Mouse (Mus musculus) forelimb bud, embryonic 11.5 days (tissue): ENCODE results near the gene Susd5.
"Not testable (repeated sequence)": the region's sequence is repeated elsewhere in the genome, so short reads cannot be mapped to it uniquely, and the experiment has no call there.

Source experiments
- DNase-seq: peaks from one replicate; pipeline ENCODE4 v3.0.0-alpha.2; 2012; ENCODE audit warnings: low read depth, low spot score

Gene Susd5

DNA sequence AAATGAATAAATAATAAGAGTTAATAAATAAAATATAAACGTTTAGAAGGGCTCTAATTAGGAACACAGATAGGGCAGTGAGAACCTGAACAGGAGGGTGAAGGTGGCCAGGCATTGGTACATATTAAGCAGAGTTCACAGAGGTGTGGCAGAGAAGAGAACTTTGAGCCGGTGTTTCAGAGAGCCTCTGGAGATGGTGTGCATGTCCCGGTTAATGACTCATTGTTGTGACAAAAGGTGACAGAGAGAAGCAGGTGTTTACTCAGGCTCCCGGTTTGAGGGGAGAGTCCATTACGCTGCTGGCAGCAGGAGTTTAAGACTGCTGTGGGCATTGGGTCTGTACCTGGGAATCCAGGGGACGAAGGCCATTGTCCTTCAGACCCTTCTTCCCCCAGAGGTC lies 12.4 kb downstream of the Susd5 start:
- DNase-seq = no peak

DNA sequence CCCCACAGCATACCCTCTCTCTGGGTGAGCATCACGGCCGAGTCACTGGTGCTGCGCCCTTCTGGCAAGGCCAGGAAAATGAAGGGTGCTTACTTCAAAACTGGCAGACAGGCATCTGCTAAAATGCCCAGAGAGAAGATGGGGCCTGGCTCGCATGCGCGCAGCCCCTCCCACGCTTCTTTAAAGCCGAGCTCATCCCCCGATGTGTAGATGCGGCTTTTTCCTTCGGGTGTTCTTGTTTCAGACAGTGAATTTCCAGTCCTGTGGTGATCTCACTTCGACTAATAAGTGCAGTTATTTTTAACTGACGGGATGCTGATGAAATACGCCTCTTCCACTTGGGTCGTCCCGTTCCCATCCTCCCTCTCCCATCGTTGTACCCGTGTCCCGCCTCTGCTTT lies 16.7 kb downstream of the Susd5 start:
- DNase-seq = no peak

DNA sequence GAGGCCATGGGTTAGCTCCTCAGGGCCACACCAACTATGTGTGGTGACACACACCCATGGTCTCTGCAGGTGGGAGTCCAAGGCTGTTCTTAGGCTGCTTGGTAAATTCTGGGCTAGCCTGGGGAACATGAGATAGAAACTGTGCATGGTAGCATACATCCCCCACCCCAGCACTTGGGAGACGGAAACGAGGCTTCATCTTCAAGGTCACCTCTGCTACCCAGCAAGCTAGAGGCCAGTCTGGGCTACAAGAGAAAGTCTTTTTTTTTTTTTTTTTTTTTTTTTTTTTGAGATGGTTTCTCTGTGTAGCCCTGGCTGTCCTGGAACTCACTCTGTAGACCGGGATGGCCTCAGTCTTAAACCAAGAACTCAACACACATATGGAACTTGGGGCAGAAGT lies 29.5 kb downstream of the Susd5 start:
- DNase-seq = no peak

DNA sequence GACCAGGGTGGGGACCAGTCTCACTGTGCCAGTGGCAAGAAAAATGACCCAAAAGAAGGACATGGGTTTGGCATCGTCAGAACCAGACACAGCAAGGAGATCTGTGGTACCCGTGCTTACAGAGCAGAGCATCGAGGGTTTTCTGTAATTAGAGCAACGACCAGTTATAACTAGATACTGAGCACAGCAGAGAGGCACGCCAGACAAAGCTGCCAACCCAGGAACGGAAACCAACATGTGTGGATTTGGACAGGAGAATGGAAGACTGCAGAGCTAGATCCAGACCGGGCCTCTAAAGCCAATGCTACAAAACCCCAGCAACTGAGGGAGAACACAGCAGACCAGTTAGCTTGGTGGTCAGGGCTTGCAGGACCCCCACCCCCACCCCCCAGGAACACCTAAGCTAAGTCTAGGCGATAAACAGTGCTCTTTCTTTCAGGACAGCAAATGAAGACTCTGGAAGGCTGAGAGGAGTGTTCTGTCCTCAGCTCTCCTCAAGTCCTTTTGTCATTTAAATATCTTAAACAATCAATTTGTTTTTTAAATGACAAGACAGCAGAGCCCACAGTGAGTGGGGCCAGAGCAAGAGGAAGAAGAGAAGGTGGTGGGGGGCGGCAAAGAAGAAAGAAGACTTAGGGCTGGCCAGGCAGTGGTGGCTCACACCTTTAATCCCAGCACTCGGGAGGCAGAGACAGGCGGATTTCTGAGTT lies 30.3 kb downstream of the Susd5 start:
- DNase-seq = no peak

DNA sequence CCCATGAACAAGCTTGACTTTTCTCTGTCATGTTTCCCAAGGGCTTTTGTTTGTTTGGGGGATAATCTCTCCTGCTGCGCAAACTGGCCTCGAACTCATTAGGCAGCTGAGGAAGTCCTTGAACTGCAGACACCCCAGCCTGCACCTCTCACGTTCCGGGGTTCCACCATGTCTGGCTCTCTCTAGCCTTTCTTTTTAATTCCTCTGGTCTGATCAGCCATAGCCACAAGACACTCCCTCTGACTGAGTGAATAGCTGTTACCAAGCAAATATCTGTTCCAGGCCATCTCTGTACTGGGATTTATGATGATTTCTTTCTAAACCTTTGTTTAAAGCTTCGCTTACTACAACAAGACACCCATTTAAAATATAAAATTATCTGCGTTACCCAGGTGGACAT lies 31.9 kb downstream of the Susd5 start:
- not testable (repeated sequence) for DNase-seq

DNA sequence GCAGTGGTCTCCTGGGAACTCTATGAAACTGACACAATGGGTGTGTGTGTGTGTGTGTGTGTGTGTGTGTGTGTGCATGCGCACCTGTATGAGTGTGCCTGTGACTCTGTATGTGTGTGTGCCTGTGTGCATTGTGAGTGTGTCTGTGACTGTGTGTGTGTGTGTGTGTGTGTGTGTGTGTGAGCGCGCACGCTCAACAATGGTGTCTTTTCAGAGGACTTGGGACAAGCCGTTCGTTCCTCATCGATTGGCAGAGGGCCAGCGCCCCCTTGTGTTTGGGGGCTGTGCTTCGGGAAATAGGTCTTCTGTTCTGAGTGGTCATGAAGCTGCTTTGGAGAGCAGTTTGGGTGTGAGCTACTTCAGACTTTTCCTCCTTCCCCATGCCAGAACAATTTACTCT lies 35.2 kb downstream of the Susd5 start:
- DNase-seq = peak; percentile 51

DNA sequence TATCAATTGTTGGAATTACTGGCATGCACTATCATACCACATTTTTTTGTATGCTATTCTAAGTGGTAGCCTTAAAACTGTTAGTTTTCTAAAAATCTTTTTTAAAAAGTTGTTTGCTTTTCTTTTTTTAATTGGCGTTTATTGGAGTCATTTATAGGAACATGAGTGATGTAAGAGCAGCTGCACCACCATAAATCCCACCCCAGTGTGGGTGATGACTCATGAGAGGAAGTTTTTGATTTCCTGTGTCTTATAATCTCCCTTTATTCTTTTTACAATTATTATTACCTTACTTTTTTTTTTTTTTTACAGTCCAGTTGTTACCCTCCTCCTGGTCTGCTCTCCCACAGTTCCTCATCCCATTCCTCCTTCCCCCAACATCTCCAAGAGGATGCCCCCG lies 37.9 kb downstream of the Susd5 start:
- no peak for DNase-seq

DNA sequence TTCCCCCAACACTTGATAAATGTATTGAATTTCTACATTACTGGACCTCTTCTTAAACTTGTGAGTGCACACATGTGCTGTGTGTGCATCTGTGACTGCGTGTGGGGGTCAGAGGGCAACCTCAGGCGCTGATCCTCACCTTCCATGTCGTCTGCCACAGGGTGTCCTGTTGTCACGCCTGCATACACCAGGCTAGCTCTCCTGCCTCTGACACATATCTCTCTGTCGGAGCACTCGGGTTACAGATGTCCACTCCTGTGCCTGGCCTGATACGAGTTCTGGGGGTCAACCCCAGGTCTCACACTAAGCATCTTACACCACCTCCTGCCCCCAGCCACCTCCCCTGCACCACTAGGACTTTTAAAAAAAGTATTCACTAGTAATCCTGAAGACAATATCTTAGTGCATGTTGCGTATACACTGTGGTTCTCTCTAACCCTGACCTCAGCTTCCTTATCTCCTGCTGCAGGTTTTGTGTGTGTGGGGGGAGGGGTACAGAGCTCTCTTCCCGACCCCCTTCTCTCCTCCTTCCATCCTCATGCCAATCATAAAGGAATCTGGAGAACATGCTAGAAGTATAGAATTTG lies 41.9 kb downstream of the Susd5 start:
- DNase-seq = no peak

DNA sequence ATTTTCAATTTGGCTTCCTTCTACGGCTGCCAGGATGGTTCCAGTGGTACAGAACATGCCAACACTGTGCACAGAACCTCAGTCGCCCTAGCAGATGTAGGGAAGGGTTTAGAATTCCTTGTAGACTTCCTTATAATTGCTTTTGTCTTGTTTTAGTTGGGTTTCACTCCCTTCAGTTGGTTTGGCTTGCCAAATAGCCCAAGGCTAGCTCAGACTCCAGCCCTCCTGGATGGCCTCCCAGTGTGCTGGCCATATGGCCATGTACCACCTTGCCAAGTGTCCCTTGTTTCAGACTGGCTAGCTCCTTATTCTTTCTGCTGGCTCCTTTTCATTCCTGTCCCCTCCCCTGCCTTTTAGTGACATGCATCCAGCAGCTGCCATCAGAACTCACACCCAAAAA lies 53.3 kb downstream of the Susd5 start:
- no peak for DNase-seq

DNA sequence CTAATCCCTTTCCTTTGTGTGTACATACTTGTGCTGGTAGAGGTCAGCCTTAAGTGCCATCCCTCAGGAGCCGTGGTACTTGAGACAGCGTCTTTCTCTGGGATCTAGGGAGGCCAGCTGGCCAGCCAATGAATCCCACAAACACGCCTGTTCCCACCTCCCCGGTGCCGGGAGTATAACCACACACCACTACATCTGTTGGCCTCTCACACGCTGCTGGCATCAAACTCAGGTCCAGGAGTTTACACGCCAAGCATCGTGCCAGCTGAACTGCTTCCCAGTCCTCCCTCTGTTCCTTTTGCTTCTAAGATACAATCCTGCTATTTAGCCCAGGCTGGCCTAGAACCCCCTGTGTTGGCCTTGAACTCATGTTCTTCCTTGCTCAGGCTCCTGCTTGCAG lies 54.2 kb downstream of the Susd5 start:
- no peak for DNase-seq

DNA sequence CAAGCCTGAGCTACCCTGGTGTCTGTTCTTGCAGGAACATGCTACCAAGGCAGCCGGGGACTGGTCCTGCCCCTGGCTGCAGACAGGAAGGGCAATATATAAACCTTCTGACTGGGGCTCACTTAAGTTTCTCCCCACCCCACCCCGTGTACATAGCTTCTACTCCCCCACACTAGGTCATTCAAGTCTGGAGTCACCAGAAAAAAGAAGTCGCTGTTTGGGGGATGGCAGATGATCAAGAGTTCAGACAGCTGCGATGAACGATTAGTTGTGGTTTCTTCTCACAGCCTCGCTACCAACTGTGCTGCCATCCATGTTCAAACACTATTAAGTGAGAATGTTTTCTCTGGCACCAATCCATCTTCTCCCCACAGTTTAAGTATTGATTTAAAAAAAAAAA lies 55.3 kb downstream of the Susd5 start:
- DNase-seq = no peak

DNA sequence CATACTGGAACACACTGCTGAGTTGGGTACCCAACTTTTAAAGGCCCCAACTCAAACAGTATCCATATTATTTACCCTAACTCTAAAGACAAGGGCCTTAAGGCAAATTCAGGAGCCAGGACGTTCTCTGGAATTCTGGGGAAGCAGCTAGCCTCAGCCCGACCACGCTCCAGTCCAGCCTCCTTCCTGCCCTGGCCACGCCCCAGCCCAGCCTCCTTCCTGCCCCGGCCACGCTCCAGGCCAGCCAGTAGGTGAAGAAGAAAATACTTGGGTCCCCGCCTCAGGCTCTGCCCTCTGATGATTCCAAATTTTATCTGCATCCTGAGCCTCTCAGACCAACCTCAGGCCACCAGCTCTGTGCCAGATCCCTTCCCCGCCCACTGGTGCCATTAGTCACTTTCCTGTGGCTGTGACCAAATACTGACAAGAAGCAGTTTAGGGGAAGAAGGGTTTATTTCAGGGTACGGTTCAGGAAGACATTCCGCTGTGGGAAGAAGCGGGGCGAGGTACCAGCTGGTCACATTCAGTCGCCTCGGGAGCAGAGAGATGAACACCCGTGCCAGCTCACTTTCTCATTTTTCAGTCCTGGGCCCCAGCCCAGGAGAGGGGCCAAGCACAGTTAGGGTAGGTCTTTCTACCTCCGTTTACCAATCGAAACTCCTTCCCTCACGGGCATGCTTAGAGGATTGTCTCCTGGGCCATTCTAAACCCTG lies 57.1 kb downstream of the Susd5 start:
- no peak for DNase-seq

DNA sequence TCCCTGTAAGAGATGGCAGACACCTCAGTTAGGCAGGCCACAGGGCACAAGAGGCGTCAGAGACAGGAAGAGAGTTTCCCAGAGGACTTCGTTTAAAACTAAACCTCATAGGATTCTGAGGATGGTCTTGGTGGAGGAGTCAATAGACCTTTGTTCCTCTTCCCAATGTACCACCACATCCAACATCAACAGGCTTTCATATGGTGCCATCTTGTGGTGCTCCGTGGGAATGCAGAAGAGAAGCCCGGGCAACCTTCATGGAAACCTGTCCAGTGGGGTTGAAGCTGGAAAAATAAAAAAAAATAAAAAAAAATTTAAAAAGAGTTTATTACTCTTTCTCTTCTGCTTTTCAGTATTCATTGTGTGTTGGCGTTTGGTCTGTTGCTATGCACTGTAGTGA lies 59.7 kb downstream of the Susd5 start:
- peak; percentile 63 for DNase-seq

DNA sequence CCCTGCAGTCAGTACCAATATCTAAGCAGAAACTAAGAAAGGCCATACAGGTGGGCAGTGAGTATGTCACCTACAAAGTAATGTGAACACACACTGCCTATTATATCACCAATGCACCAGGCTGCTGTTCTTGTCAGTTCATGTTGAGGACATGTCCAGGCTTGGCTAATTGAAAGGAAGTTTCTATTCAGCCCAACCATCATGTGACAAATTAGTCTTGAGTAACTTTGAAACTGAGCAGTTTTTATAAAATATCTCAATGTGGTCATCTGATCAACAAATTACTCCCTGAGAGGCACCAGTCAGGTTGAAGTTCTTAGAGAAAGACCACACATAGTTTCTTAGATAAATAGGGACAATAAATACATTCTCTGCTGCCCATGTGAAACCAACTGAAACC lies 65.9 kb downstream of the Susd5 start:
- DNase-seq = not testable (repeated sequence)

DNA sequence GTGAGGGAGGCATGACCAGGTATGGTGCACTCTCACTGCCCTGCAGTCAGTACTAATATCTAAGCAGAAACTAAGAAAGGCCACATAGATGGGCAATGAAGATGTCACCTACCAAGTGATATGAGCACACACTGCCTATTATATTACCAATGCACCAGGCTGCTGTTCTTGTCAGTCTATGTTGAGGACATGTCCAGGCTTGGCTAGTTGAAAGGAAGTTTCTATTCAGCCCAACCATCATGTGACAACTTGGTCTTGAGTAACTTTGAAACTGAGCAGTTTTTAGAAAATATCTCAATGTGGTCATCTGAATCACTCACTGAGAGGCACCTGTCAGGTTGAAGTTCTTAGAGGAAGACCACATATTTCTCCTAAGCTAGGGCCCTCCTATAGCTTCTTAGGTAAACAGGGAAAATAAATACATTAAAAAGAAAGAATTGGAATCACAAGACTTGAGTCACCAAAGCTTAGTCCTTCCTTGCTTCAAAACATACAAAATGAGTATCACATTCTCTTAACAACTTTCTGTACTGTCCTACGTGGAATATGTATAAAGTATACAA lies 72.4 kb downstream of the Susd5 start:
- not testable (repeated sequence) for DNase-seq
